Comparison of ENCODE assay signal across 8 mouse cellular contexts in genomic region chr19:45813801-45814200, GRCm38 (mm10). TPM values are rescaled to one million over a fixed set of nuclear protein-coding genes. Genes with fewer than 3 reads are reported as not detected.
A peak's percentile ranks its signal among the peaks of the same experiment; 100 is the strongest.
DNase-seq lines count a peak whose midpoint lies in the region; ATAC-seq and TF ChIP-seq lines count a peak whose summit lies in the region.

No protein-coding gene starts in this region.

- no peaks in the 10 kb centered on the region for H3K9me3 ChIP-seq in forebrain, embryonic 10.5 days
- no peaks in the 10 kb centered on the region for H3K9me3 ChIP-seq in forebrain, embryonic 12.5 days
- no peaks in the 10 kb centered on the region for H3K9me3 ChIP-seq in lung, embryonic 14.5 days (ENCODE audit: low read depth, low read length)

- 12% methylated on average over 12 of the region's 12 CpGs for WGBS in forebrain, embryonic 10.5 days
- 16% methylated on average over 12 of the region's 12 CpGs for WGBS in forebrain, embryonic 12.5 days
- 8% methylated on average over 12 of the region's 12 CpGs for WGBS in lung, embryonic 14.5 days
- WGBS in lung, adult 2 months, result 16% methylated on average over 12 of the region's 12 CpGs

- TF ChIP-seq CTCF in lung, embryonic 14.5 days (IDR thresholded peaks at IDR 0.05; ENCODE audit: low read depth), result no peak
- no peak for TF ChIP-seq CTCF in lung, adult 2 months (IDR thresholded peaks at IDR 0.05; ENCODE audit: insufficient read depth, low read length)

- peak; percentile 49 for DNase-seq in forebrain, embryonic 10.5 days (ENCODE audit: extremely low spot score, low spot score)
- peak; percentile 83 for DNase-seq in lung, embryonic 14.5 days
- DNase-seq in lung, adult 2 months, result no peak
- DNase-seq in forelimb bud, embryonic 11.5 days (ENCODE audit: low read depth, low spot score), result peak; percentile 57
- DNase-seq in retina, postnatal 1 day, result peak; percentile 52

- no peak overlapping the region for H3K4me3 ChIP-seq in forebrain, embryonic 10.5 days
- no peak overlapping the region for H3K4me3 ChIP-seq in forebrain, embryonic 12.5 days (replicated peaks)
- no peak overlapping the region for H3K4me3 ChIP-seq in lung, embryonic 14.5 days (ENCODE audit: low read depth, low read length)
- H3K4me3 ChIP-seq in lung, adult 2 months (replicated peaks; ENCODE audit: extremely low read depth, low read depth, low read length), result no peak overlapping the region

- peaks cover 74% of the 10 kb centered on the region for H3K27me3 ChIP-seq in forebrain, embryonic 10.5 days (ENCODE audit: poor library complexity, severe bottlenecking)
- H3K27me3 ChIP-seq in forebrain, embryonic 12.5 days, result peaks cover 38% of the 10 kb centered on the region
- no peaks in the 10 kb centered on the region for H3K27me3 ChIP-seq in lung, embryonic 14.5 days (ENCODE audit: insufficient read depth, low read length)

- H3K27ac ChIP-seq in forebrain, embryonic 10.5 days, result no peak overlapping the region
- no peak overlapping the region for H3K27ac ChIP-seq in forebrain, embryonic 12.5 days
- H3K27ac ChIP-seq in lung, embryonic 14.5 days (ENCODE audit: low read depth), result no peak overlapping the region

- TF ChIP-seq POLR2A in lung, adult 2 months (IDR thresholded peaks at IDR 0.05; ENCODE audit: borderline replicate concordance, extremely low read depth, low read depth, low read length), result no peak

- H3K9ac ChIP-seq in forebrain, embryonic 12.5 days, result no peak overlapping the region
- no peak overlapping the region for H3K9ac ChIP-seq in lung, embryonic 14.5 days

- H3K4me2 ChIP-seq in forebrain, embryonic 12.5 days, result no peak overlapping the region; the same call in 1 of the 2 replicates
- H3K4me2 ChIP-seq in lung, embryonic 14.5 days, result no peak overlapping the region

- peaks cover 68% of the 10 kb centered on the region for H3K4me1 ChIP-seq in forebrain, embryonic 10.5 days
- H3K4me1 ChIP-seq in forebrain, embryonic 12.5 days, result peaks cover 48% of the 10 kb centered on the region
- H3K4me1 ChIP-seq in lung, embryonic 14.5 days (ENCODE audit: insufficient read depth), result peaks cover 22% of the 10 kb centered on the region
- H3K4me1 ChIP-seq in lung, adult 2 months (ENCODE audit: control insufficient read depth, insufficient read depth, low read length), result peaks cover 10% of the 10 kb centered on the region

- H3K36me3 ChIP-seq in forebrain, embryonic 10.5 days (replicated peaks), result peaks cover 5% of the 10 kb centered on the region; the same call in 1 of the 2 replicates
- H3K36me3 ChIP-seq in forebrain, embryonic 12.5 days (replicated peaks), result no peaks in the 10 kb centered on the region
- 0 out of 2 replicates have a peak, but pooled peaks cover 6% of the 10 kb centered on the region for H3K36me3 ChIP-seq in lung, embryonic 14.5 days (ENCODE audit: insufficient read depth)

- ATAC-seq in forebrain, embryonic 12.5 days (ENCODE audit: low FRiP score), result no peak
- peak; percentile 35; the same call in 1 of the 2 replicates for ATAC-seq in lung, embryonic 14.5 days (ENCODE audit: insufficient read depth)
- no peak for ATAC-seq in activated CD4-positive, CD25-positive, alpha-beta regulatory T cell, adult 4 months
- ATAC-seq in monocyte, adult 5-6 weeks (replicated peaks; ENCODE audit: insufficient number of reproducible peaks, low FRiP score, low TSS enrichment, poor library complexity, severe bottlenecking), result no peak

RNA-seq across cellular contexts. Expression of gene Kcnip2, which starts 2.1 kb away (rescaled TPM):
- 0.71 and 0.86 TPM in 2 replicates for polyA plus RNA-seq in forebrain, embryonic 10.5 days (2016; fragmentation: Nextera tagmentation; extraction: Ambion mirVana)
- 2.7 and 4.0 TPM in 2 replicates for polyA plus RNA-seq in forebrain, embryonic 12.5 days (2016; fragmentation: Nextera tagmentation; extraction: Ambion mirVana)
- polyA plus RNA-seq in lung, embryonic 14.5 days (2014; fragmentation: Nextera tagmentation; extraction: Ambion mirVana), result 2.8 and 3.2 TPM in 2 replicates
- polyA plus RNA-seq in lung, adult 2 months (2012; rRNA removed), result 1.1 and 1.4 TPM in 2 replicates
- 1 to 10 TPM; 8.1 to 9.3 TPM for polyA plus RNA-seq in activated CD4-positive, CD25-positive, alpha-beta regulatory T cell, adult 4 months (2017; shearing (Covaris generic))
- not detected in 3 replicates for total RNA-seq in monocyte, adult 5-6 weeks (2017)

RNA-seq across cellular contexts. Expression of gene Mgea5, which starts 30.2 kb away (rescaled TPM):
- polyA plus RNA-seq in forebrain, embryonic 10.5 days (2016; fragmentation: Nextera tagmentation; extraction: Ambion mirVana), result 59.2 and 63.9 TPM in 2 replicates
- polyA plus RNA-seq in forebrain, embryonic 12.5 days (2016; fragmentation: Nextera tagmentation; extraction: Ambion mirVana), result 94.7 and 105 TPM in 2 replicates
- 58.3 and 61.8 TPM in 2 replicates for polyA plus RNA-seq in lung, embryonic 14.5 days (2014; fragmentation: Nextera tagmentation; extraction: Ambion mirVana)
- 18.5 and 35.6 TPM in 2 replicates for polyA plus RNA-seq in lung, adult 2 months (2012; rRNA removed)
- 100 to 1,000 TPM; 146 to 151 TPM for polyA plus RNA-seq in activated CD4-positive, CD25-positive, alpha-beta regulatory T cell, adult 4 months (2017; shearing (Covaris generic))
- total RNA-seq in monocyte, adult 5-6 weeks (2017), result 301 to 380 TPM (median 322 TPM) in 3 replicates
